8 mouse cellular contexts compared by ENCODE assay signal in the genomic region with DNA sequence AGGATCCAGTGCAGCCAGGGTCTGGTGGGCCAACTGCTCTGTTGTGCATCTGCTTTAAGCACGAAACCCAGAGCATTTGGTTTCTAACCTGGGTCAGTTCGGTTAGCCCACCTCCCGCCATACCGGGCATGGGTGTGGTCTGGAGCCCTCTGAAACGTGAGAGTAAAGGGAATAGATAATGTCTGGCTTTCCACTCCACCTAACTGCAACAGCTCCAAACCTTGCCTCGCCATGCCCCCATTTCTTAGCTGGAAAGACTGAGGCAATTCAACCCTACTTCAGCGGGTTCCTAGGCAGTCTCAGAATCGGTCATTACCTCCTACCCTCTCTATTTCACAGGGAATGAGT. TPM values are rescaled to one million over a fixed set of nuclear protein-coding genes. Genes with fewer than 3 reads are reported as not detected.
DNase-seq lines count a peak whose midpoint lies in the region; ATAC-seq and TF ChIP-seq lines count a peak whose summit lies in the region.

No protein-coding gene starts in this region.

- peak overlapping the region; percentile 77 for H3K4me2 ChIP-seq in kidney, postnatal 0 days (ENCODE audit: low read length)
- peak overlapping the region; percentile 70 for H3K4me2 ChIP-seq in embryonic facial prominence, embryonic 12.5 days (replicated peaks)
- H3K4me2 ChIP-seq in intestine, embryonic 16.5 days (ENCODE audit: low read depth, low read length), result peak overlapping the region; percentile 81
- H3K4me2 ChIP-seq in midbrain, postnatal 0 days (ENCODE audit: low read depth, low read length, poor library complexity, severe bottlenecking), result peak overlapping the region; percentile 63

- H3K4me1 ChIP-seq in kidney, postnatal 0 days (replicated peaks; ENCODE audit: insufficient read depth, low read length), result peaks cover 8% of the 10 kb centered on the region
- H3K4me1 ChIP-seq in embryonic facial prominence, embryonic 12.5 days, result peaks cover 6% of the 10 kb centered on the region
- peaks cover 10% of the 10 kb centered on the region for H3K4me1 ChIP-seq in intestine, embryonic 16.5 days (ENCODE audit: control insufficient read depth, insufficient read depth, low read length)
- H3K4me1 ChIP-seq in midbrain, postnatal 0 days (ENCODE audit: insufficient read depth, low read length), result peaks cover 9% of the 10 kb centered on the region; the same call in 1 of the 2 replicates

- H3K27ac ChIP-seq in kidney, postnatal 0 days, result no peak overlapping the region; the same call in 1 of the 2 replicates
- 0 out of 2 replicates have a peak overlapping the region, but pooled peaks have one; percentile 11 for H3K27ac ChIP-seq in embryonic facial prominence, embryonic 12.5 days
- H3K27ac ChIP-seq in intestine, embryonic 16.5 days (ENCODE audit: low read length), result peak overlapping the region; percentile 54; the same call in 1 of the 2 replicates
- H3K27ac ChIP-seq in midbrain, postnatal 0 days (ENCODE audit: low read depth, low read length), result no peak overlapping the region

- TF ChIP-seq CTCF in kidney, postnatal 0 days (IDR thresholded peaks at IDR 0.05; ENCODE audit: low read depth), result no peak
- TF ChIP-seq CTCF in midbrain, postnatal 0 days (IDR thresholded peaks at IDR 0.05), result no peak

- H3K36me3 ChIP-seq in kidney, postnatal 0 days (ENCODE audit: insufficient read depth, low read length), result no peaks in the 10 kb centered on the region
- H3K36me3 ChIP-seq in embryonic facial prominence, embryonic 12.5 days, result peaks cover 6% of the 10 kb centered on the region
- H3K36me3 ChIP-seq in intestine, embryonic 16.5 days (ENCODE audit: control insufficient read depth, insufficient read depth, low read length), result no peaks in the 10 kb centered on the region
- H3K36me3 ChIP-seq in midbrain, postnatal 0 days (ENCODE audit: insufficient read depth, low read length), result 0 out of 2 replicates have a peak, but pooled peaks cover 3% of the 10 kb centered on the region

- ATAC-seq in kidney, postnatal 0 days (replicated peaks; ENCODE audit: low FRiP score, low read depth), result no peak
- ATAC-seq in embryonic facial prominence, embryonic 12.5 days (ENCODE audit: insufficient number of reproducible peaks, insufficient read depth, low FRiP score, low TSS enrichment), result 0 out of 2 replicates have a peak, but pooled peaks have one; percentile 72
- no peak for ATAC-seq in intestine, embryonic 16.5 days
- peak; percentile 6; the same call in 1 of the 2 replicates for ATAC-seq in midbrain, postnatal 0 days (ENCODE audit: low FRiP score)

- H3K9ac ChIP-seq in kidney, postnatal 0 days (ENCODE audit: low read depth, low read length), result peak overlapping the region; percentile 58
- peak overlapping the region; percentile 72 for H3K9ac ChIP-seq in embryonic facial prominence, embryonic 12.5 days
- peak overlapping the region; percentile 81 for H3K9ac ChIP-seq in intestine, embryonic 16.5 days (ENCODE audit: low read depth, low read length)
- peak overlapping the region; percentile 79 for H3K9ac ChIP-seq in midbrain, postnatal 0 days (replicated peaks; ENCODE audit: low read length, poor library complexity, severe bottlenecking)

- WGBS in kidney, postnatal 0 days, result 22% methylated on average over 8 of the region's 8 CpGs
- 20% methylated on average over 8 of the region's 8 CpGs for WGBS in embryonic facial prominence, embryonic 12.5 days
- WGBS in intestine, embryonic 16.5 days, result 18% methylated on average over 8 of the region's 8 CpGs
- whole genome bisulfite sequencing in midbrain, postnatal 0 days, result 21% methylated on average over 8 of the region's 8 CpGs

- no peak for DNase-seq in kidney, postnatal 0 days (ENCODE audit: low spot score)
- DNase-seq in kidney, postnatal 10 days, result no peak
- no peak for DNase-seq in midbrain, postnatal 0 days (ENCODE audit: low spot score)
- no peak for DNase-seq in layer of hippocampus, adult 8-10 months (ENCODE audit: low spot score in 2 of 2)
- no peak for DNase-seq in embryo, embryonic 10.5 days (ENCODE audit: low spot score)
- DNase-seq in urinary bladder, postnatal 36 days (ENCODE audit: low spot score in 2 of 2), result no peak

- H3K4me3 ChIP-seq in kidney, postnatal 0 days (replicated peaks; ENCODE audit: low read depth, low read length), result peak overlapping the region; percentile 66
- peak overlapping the region; percentile 81 for H3K4me3 ChIP-seq in embryonic facial prominence, embryonic 12.5 days
- peak overlapping the region; percentile 87 for H3K4me3 ChIP-seq in intestine, embryonic 16.5 days (ENCODE audit: low read length)
- peak overlapping the region; percentile 77 for H3K4me3 ChIP-seq in midbrain, postnatal 0 days (ENCODE audit: low read depth, low read length)

- no peaks in the 10 kb centered on the region for H3K9me3 ChIP-seq in kidney, postnatal 0 days (replicated peaks; ENCODE audit: low read length)
- no peaks in the 10 kb centered on the region for H3K9me3 ChIP-seq in embryonic facial prominence, embryonic 12.5 days
- H3K9me3 ChIP-seq in intestine, embryonic 16.5 days (ENCODE audit: control insufficient read depth, low read length), result no peaks in the 10 kb centered on the region
- no peaks in the 10 kb centered on the region for H3K9me3 ChIP-seq in midbrain, postnatal 0 days (ENCODE audit: low read length)

- H3K27me3 ChIP-seq in kidney, postnatal 0 days (ENCODE audit: insufficient read depth, low read length), result no peaks in the 10 kb centered on the region
- H3K27me3 ChIP-seq in embryonic facial prominence, embryonic 12.5 days, result no peaks in the 10 kb centered on the region
- no peaks in the 10 kb centered on the region for H3K27me3 ChIP-seq in intestine, embryonic 16.5 days (replicated peaks; ENCODE audit: control insufficient read depth, insufficient read depth, low read length)
- no peaks in the 10 kb centered on the region for H3K27me3 ChIP-seq in midbrain, postnatal 0 days (ENCODE audit: insufficient read depth, low read length)

RNA-seq across cellular contexts. Expression of gene Pla2g15, which starts 0.4 kb away (rescaled TPM):
- 8.1 and 9.8 TPM in 2 replicates for polyA plus RNA-seq in kidney, postnatal 0 days (2015; fragmentation: Nextera tagmentation; extraction: Ambion mirVana)
- 18.2 and 18.4 TPM in 2 replicates for polyA plus RNA-seq in embryonic facial prominence, embryonic 12.5 days (2016; fragmentation: Nextera tagmentation; extraction: Ambion mirVana)
- polyA plus RNA-seq in intestine, embryonic 16.5 days (2015; fragmentation: Nextera tagmentation; extraction: Ambion mirVana), result 10.1 and 10.7 TPM in 2 replicates
- total RNA-seq in midbrain, postnatal 0 days (2014; rRNA removed), result 21.3 and 22.5 TPM in 2 replicates
- polyA plus RNA-seq in midbrain, postnatal 0 days (2015; fragmentation: Nextera tagmentation; extraction: Ambion mirVana), result 16.7 and 18.7 TPM in 2 replicates
- total RNA-seq in layer of hippocampus, adult 8-10 months (2022), result 10 to 100 TPM; 28.2 to 36.0 (median 29.8) TPM

RNA-seq across cellular contexts. Expression of gene Esrp2, which starts 13.9 kb away (rescaled TPM):
- 21.0 and 21.2 TPM in 2 replicates for polyA plus RNA-seq in kidney, postnatal 0 days (2015; fragmentation: Nextera tagmentation; extraction: Ambion mirVana)
- 10.4 and 11.3 TPM in 2 replicates for polyA plus RNA-seq in embryonic facial prominence, embryonic 12.5 days (2016; fragmentation: Nextera tagmentation; extraction: Ambion mirVana)
- polyA plus RNA-seq in intestine, embryonic 16.5 days (2015; fragmentation: Nextera tagmentation; extraction: Ambion mirVana), result 35.7 and 38.9 TPM in 2 replicates
- 0.77 TPM in 1 of 2 replicates, not detected in the other for total RNA-seq in midbrain, postnatal 0 days (2014; rRNA removed)
- polyA plus RNA-seq in midbrain, postnatal 0 days (2015; fragmentation: Nextera tagmentation; extraction: Ambion mirVana), result 0.31 TPM in 1 of 2 replicates, not detected in the other
- under 1 TPM in 2 of 4 experiments, not detected in 2; 0.09 to 0.43 TPM for total RNA-seq in layer of hippocampus, adult 8-10 months (2022)

RNA-seq across cellular contexts. Expression of gene Slc7a6, which starts 18.0 kb away (rescaled TPM):
- 61.0 and 61.6 TPM in 2 replicates for polyA plus RNA-seq in kidney, postnatal 0 days (2015; fragmentation: Nextera tagmentation; extraction: Ambion mirVana)
- polyA plus RNA-seq in embryonic facial prominence, embryonic 12.5 days (2016; fragmentation: Nextera tagmentation; extraction: Ambion mirVana), result 52.8 and 66.5 TPM in 2 replicates
- 24.5 and 24.6 TPM in 2 replicates for polyA plus RNA-seq in intestine, embryonic 16.5 days (2015; fragmentation: Nextera tagmentation; extraction: Ambion mirVana)
- total RNA-seq in midbrain, postnatal 0 days (2014; rRNA removed), result 37.1 and 44.3 TPM in 2 replicates
- polyA plus RNA-seq in midbrain, postnatal 0 days (2015; fragmentation: Nextera tagmentation; extraction: Ambion mirVana), result 40.2 and 41.7 TPM in 2 replicates
- total RNA-seq in layer of hippocampus, adult 8-10 months (2022), result 10 to 100 TPM; 22.3 to 31.9 (median 27.5) TPM

Comparison
In these comparisons a context has a peak if more than half of its experiments do, and no peak if none do; other contexts are left out.
1. ATAC-seq: peak in embryonic facial prominence, embryonic 12.5 days (single experiment) and midbrain, postnatal 0 days (single experiment); none in kidney, postnatal 0 days (single experiment) and intestine, embryonic 16.5 days (single experiment).
2. H3K27ac ChIP-seq: peak in embryonic facial prominence, embryonic 12.5 days (single experiment) and intestine, embryonic 16.5 days (single experiment); none in kidney, postnatal 0 days (single experiment) and midbrain, postnatal 0 days (single experiment).
3. Peak in every context shown above with its lines, with median percentiles within 50 percentile points of each other: H3K4me2 ChIP-seq, H3K4me3 ChIP-seq and H3K9ac ChIP-seq.